Mouse (Mus musculus): Measurements from ENCODE around the gene Gm49333. TPM values are rescaled to one million over a fixed set of nuclear protein-coding genes. Genes with fewer than 3 reads are reported as not detected.

Gene Gm49333
- polyA plus RNA-seq, 1 experiment from 2014 or later: not detected

DNA sequence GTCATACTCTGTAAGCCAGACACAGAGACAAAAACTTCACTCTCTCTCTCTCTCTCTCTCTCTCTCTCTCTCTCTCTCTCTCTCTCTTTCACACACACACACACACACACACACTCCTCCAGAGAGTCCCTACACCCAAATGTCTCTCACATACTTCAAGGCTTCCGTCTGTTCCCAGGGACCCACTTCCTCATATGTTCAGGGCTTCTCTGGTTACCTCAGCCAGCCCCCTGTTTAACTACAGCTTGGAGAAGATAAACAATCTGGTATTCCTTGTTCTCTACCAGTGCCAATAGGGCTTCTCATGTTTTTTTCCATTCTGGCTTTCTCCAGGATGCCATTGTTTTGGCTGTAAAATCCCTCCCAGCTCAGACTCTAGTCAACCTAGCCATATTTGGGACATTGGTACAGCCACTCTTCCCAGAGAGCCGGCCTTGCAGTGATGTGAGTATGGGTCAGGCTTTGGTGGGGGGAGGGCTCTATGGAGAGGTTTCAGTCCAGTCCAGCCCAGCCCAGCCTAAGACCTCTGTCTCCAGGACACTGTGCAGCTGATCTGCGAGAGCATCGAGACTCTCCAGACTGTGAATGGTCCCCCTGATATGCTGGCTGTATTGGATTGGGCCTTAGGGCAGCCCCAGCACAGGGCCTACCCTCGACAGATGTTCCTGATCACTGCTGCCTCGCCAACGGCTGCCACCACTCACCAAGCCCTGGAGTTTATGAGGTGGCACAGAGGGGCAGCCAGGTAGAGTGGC, 14.5 kb upstream of the Gm49333 start:
- H3K9ac ChIP-seq (ENCODE audit: low read depth, low read length): no peak overlapping the region
- H3K4me2 ChIP-seq (replicated peaks; ENCODE audit: low read depth, low read length): no peak overlapping the region
- no peak overlapping the region for H3K4me3 ChIP-seq (ENCODE audit: low read length)
- H3K27me3 ChIP-seq (ENCODE audit: control insufficient read depth, insufficient read depth, low read length): peaks cover 21% of the 10 kb centered on the region
- H3K27ac ChIP-seq (ENCODE audit: low read depth, low read length): no peak overlapping the region
- no peak for ATAC-seq (ENCODE audit: low FRiP score, low TSS enrichment)
- no peaks in the 10 kb centered on the region for H3K36me3 ChIP-seq (ENCODE audit: control insufficient read depth, insufficient read depth, low read length)
- H3K9me3 ChIP-seq (ENCODE audit: control insufficient read depth, low read length): no peaks in the 10 kb centered on the region
- H3K4me1 ChIP-seq (ENCODE audit: control insufficient read depth, insufficient read depth, low read length): no peaks in the 10 kb centered on the region
- WGBS: 50% methylated on average over 7 of the region's 7 CpGs

DNA sequence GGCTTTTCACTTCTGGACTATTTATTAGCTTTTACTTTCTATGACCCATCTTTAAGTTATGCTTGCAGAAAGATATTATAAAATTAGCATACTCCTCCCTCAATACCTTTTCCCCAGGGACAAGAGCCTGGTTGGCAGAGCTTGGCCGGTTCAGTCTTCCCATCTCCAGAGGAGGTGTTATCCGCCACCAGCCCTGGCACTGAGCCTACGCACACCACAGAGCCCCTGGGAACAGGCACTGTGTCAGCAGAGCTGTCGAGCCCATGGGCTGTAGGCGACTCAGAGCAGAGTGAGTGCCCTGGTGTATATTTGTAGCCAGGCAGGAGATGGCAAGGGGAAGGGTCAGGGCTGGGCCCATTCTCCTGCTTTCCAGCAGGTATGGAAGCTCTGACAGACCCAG, 10.9 kb upstream of the Gm49333 start:
- WGBS: 82% methylated on average over 5 of the region's 5 CpGs
- H3K4me1 ChIP-seq (ENCODE audit: control insufficient read depth, insufficient read depth, low read length): no peaks in the 10 kb centered on the region
- H3K4me3 ChIP-seq (ENCODE audit: low read length): no peak overlapping the region
- H3K4me2 ChIP-seq (replicated peaks; ENCODE audit: low read depth, low read length): no peak overlapping the region
- no peak for ATAC-seq (ENCODE audit: low FRiP score, low TSS enrichment)
- no peaks in the 10 kb centered on the region for H3K9me3 ChIP-seq (ENCODE audit: control insufficient read depth, low read length)
- H3K9ac ChIP-seq (ENCODE audit: low read depth, low read length): no peak overlapping the region
- H3K27me3 ChIP-seq (ENCODE audit: control insufficient read depth, insufficient read depth, low read length): no peaks in the 10 kb centered on the region
- no peak overlapping the region for H3K27ac ChIP-seq (ENCODE audit: low read depth, low read length)
- peaks cover 17% of the 10 kb centered on the region; the same call in 1 of the 2 replicates for H3K36me3 ChIP-seq (ENCODE audit: control insufficient read depth, insufficient read depth, low read length)

DNA sequence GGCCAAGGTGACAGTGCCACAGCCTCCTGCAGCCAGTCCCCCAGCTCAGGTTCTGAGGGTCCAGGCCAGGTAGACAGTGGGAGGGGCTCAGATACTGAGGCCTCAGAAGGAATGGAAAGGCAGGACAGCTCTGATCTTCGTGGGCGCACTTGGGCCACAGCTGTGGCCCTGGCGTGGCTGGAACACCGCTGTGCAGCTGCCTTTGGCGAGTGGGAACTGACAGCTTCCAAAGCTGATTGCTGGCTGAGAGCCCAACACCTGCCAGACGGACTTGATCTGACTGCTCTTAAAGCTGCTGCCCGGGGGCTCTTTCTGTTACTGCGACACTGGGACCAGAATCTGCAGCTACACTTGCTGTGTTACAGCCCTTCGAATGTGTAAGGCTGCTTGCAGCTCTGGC, 6.7 kb upstream of the Gm49333 start:
- no peak overlapping the region for H3K9ac ChIP-seq (ENCODE audit: low read depth, low read length)
- H3K27ac ChIP-seq (ENCODE audit: low read depth, low read length): no peak overlapping the region
- ATAC-seq (ENCODE audit: low FRiP score, low TSS enrichment): no peak
- no peak overlapping the region for H3K4me3 ChIP-seq (ENCODE audit: low read length)
- H3K27me3 ChIP-seq (ENCODE audit: control insufficient read depth, insufficient read depth, low read length): no peaks in the 10 kb centered on the region
- 84% methylated on average over 9 of the region's 9 CpGs for WGBS
- H3K4me1 ChIP-seq (ENCODE audit: control insufficient read depth, insufficient read depth, low read length): no peaks in the 10 kb centered on the region
- peaks cover 40% of the 10 kb centered on the region; the same call in 1 of the 2 replicates for H3K36me3 ChIP-seq (ENCODE audit: control insufficient read depth, insufficient read depth, low read length)
- H3K4me2 ChIP-seq (replicated peaks; ENCODE audit: low read depth, low read length): no peak overlapping the region
- H3K9me3 ChIP-seq (ENCODE audit: control insufficient read depth, low read length): no peaks in the 10 kb centered on the region

DNA sequence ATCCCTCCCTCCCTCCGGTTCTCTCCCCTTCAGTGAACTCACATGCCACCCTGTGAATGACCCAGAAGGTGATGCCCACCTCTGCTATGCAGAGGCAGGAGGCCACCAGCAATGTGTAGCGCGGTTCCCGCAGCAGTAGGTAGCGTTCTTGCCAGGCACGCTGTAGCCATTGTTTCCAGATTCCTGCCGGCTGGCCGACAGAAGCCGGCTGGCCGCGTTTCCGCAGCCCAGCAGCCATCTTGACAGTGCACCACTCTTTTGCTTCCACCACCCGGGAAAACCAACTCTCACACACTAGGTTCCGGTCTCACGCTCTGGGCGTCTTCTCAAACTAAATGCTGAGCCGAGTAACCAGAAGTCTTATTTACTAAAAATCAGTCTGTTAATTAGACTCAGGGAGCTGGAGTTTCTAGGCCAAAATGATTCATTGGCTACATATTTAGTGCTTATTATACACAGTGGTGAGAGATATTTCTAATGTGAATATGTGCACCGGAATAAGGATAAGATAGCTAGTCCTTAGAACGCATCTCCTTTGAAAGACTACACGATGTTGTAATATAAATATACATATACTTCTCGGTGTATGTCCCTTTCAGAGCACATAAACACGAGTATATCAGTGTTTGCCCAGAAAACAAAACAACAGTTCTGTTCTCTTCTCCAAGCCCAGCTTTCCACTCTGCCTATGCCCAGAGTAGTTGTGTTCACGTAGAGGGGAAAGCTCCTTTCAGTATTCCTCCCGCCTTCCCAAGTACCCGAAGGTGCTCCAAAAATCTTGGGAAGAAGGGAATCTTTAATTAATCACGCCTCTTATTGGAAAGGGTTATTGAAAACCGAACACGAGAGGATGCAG, 681 bp upstream of the Gm49333 start:
- peak; percentile 63 for ATAC-seq (ENCODE audit: low FRiP score, low TSS enrichment)
- no peaks in the 10 kb centered on the region for H3K27me3 ChIP-seq (ENCODE audit: control insufficient read depth, insufficient read depth, low read length)
- H3K4me3 ChIP-seq (ENCODE audit: low read length): peak overlapping the region; percentile 71
- peak overlapping the region; percentile 84 for H3K9ac ChIP-seq (ENCODE audit: low read depth, low read length)
- no peaks in the 10 kb centered on the region for H3K9me3 ChIP-seq (ENCODE audit: control insufficient read depth, low read length)
- H3K27ac ChIP-seq (ENCODE audit: low read depth, low read length): peak overlapping the region; percentile 78
- peaks cover 21% of the 10 kb centered on the region; the same call in 1 of the 2 replicates for H3K36me3 ChIP-seq (ENCODE audit: control insufficient read depth, insufficient read depth, low read length)
- H3K4me2 ChIP-seq (replicated peaks; ENCODE audit: low read depth, low read length): peak overlapping the region; percentile 76
- H3K4me1 ChIP-seq (ENCODE audit: control insufficient read depth, insufficient read depth, low read length): peaks cover 5% of the 10 kb centered on the region; the same call in 1 of the 2 replicates
- under 1% methylated on average over 28 of the region's 28 CpGs for WGBS

DNA sequence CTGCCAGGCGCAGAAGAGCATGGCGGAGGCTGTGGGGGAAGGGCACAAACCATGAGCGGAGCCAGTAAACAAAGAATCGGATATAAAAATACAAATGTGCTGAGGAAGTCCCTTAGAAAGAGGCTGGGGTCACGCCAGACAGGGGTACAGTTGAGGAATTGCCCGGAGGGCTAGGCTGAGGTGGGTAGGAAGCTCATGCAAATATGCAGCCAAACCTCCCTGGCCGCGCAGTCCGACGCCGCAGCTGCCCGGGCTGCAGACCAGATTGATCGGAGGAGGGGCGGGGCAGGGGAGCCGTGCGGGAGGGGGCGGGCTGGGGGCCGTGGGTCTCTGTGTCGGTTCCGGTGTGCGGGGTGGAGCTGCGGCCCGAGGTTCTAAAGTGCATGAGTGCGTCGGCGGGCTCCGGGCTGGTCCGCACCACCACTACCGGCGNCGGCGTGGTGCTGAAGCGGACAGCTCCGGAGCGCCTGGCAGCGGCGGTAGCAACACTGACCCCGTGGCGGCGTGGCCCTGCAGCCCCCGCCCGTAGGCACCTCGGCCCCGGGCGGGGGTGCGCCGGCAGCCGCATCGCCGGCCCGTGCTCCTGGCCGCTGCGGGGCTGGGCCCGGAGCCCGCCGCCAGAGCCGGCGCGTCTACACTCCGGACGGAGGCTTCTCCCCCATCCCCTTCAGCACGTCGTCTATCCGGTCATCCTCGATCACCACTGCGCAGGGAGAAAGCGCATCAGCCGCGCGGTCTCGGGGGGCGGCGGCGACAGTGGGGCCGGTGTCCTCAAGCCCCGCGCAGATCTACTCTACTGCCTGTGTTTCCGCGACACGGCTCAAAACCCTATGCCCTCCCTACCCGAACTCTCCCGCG, 8.4 kb downstream of the Gm49333 start:
- Histone ChIP-seq H3K27me3 (ENCODE audit: control insufficient read depth, insufficient read depth, low read length) (peaks cover 29% of the 10 kb centered on the region), H3K4me3 (ENCODE audit: low read length) (peak overlapping the region; percentile 49), H3K9me3 (ENCODE audit: control insufficient read depth, low read length) (no peaks in the 10 kb centered on the region), H3K27ac (ENCODE audit: low read depth, low read length) (no peak overlapping the region), H3K9ac (ENCODE audit: low read depth, low read length) (peak overlapping the region; percentile 34; the same call in 1 of the 2 replicates), H3K4me2 (replicated peaks; ENCODE audit: low read depth, low read length) (peak overlapping the region; percentile 81), H3K4me1 (ENCODE audit: control insufficient read depth, insufficient read depth, low read length) (peaks cover 15% of the 10 kb centered on the region), H3K36me3 (ENCODE audit: control insufficient read depth, insufficient read depth, low read length) (no peaks in the 10 kb centered on the region)
- WGBS: 3% methylated on average over 73 of the region's 83 CpGs
- peak; percentile 51 for ATAC-seq (ENCODE audit: low FRiP score, low TSS enrichment)

DNA sequence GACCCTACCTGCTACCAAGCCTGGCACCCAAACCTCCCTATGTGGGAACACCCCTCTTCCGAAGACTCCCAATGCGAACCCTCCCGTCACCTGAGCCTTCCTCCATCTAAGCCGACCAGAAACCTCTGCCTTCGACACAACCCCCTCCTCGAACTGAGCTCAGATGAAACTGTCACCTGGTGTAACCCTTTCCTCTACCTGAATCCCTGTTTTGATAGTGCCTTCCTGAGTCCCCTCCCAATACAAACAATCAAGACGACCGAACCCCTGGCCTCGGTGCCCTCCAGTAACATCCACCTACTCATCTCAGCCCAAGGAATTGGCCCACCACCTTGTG, 9.0 kb downstream of the Gm49333 start:
- Histone ChIP-seq H3K4me3 (ENCODE audit: low read length) (peak overlapping the region; percentile 49), H3K27ac (ENCODE audit: low read depth, low read length) (no peak overlapping the region), H3K4me1 (ENCODE audit: control insufficient read depth, insufficient read depth, low read length) (peaks cover 15% of the 10 kb centered on the region), H3K27me3 (ENCODE audit: control insufficient read depth, insufficient read depth, low read length) (peaks cover 29% of the 10 kb centered on the region), H3K9me3 (ENCODE audit: control insufficient read depth, low read length) (no peaks in the 10 kb centered on the region), H3K9ac (ENCODE audit: low read depth, low read length) (no peak overlapping the region), H3K36me3 (ENCODE audit: control insufficient read depth, insufficient read depth, low read length) (no peaks in the 10 kb centered on the region), H3K4me2 (replicated peaks; ENCODE audit: low read depth, low read length) (peak overlapping the region; percentile 81)
- 0 out of 2 replicates have a peak, but pooled peaks have one; percentile 2 for ATAC-seq (ENCODE audit: low FRiP score, low TSS enrichment)
- under 1% methylated on average over 9 of the region's 9 CpGs for WGBS

DNA sequence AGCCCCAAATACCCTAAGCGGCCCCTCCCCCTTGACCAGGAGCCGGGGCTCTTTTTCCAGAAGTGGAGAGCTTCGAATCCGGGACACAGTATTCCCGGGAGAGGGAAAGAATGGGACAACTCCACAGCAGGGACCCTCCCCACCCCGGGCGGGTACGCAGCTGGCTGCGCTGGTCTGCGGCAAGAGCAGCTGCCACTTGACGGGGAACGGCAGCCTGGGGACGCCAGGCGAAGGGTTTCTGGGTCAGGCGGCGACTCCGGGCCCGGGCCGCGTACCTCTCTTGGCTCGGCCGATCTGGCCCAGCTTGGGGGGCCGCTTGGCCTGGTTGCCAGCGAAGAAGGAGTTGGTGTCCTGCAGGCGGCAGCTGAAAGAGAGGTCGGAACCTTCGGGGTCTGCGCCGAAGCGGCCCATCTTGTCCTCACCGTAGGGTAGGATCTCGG, 9.4 kb downstream of the Gm49333 start:
- WGBS: under 1% methylated on average over 32 of the region's 32 CpGs
- Histone ChIP-seq H3K4me1 (ENCODE audit: control insufficient read depth, insufficient read depth, low read length) (peaks cover 15% of the 10 kb centered on the region), H3K27me3 (ENCODE audit: control insufficient read depth, insufficient read depth, low read length) (peaks cover 29% of the 10 kb centered on the region), H3K27ac (ENCODE audit: low read depth, low read length) (no peak overlapping the region), H3K4me2 (replicated peaks; ENCODE audit: low read depth, low read length) (peak overlapping the region; percentile 81), H3K9me3 (ENCODE audit: control insufficient read depth, low read length) (no peaks in the 10 kb centered on the region), H3K9ac (ENCODE audit: low read depth, low read length) (peak overlapping the region; percentile 73), H3K36me3 (ENCODE audit: control insufficient read depth, insufficient read depth, low read length) (no peaks in the 10 kb centered on the region), H3K4me3 (ENCODE audit: low read length) (peak overlapping the region; percentile 49)
- 0 out of 2 replicates have a peak, but pooled peaks have one; percentile 2 for ATAC-seq (ENCODE audit: low FRiP score, low TSS enrichment)

DNA sequence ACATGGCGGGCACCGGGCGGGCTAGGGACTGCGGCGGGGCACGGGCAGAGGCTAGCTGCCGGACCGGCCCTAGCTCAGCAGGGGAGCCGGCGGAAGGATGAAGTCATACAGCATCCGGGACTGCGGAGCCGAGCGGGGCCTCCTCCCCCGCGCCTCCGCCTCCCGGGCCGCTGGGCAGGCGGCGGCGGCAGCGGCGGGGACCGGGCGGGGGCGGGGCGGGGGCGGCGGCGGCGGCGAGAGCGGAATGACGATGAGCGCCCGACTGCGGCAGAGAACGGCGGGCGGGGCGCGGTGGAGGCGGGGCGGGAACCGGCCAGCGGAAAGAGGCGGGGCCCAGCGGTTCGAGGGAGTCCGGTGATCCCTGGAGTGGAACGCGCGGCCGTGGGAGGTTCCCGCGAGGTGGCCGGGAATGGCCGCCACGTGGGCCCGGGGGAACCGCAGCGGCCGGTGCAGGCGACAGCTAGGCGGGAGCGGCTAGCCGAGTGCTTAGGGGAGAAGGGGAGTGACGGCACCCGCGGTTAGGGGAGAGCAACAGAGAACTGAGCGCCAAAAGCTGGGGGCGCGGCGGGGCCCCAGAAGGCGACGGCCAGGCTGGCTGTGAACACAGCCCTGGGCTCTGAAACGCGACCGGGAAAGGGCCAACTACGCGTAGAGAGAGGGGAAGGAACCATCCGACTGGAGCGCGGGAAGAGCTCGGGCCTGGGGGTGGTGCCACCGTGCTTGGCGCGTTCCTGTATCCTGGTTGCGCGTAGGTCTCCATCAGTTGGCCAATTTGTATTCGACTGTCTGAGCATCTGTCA, 10.0 kb downstream of the Gm49333 start, which contains the start of gene Camk2n2:
TSS of gene Camk2n2 (minus strand) at position 97 of the 800 bp plus-strand sequence.
- peak within 1 kb of the TSS; percentile 34 for H3K27ac ChIP-seq (ENCODE audit: low read depth, low read length)
- peak within 1 kb of the TSS; percentile 81 for H3K4me2 ChIP-seq (replicated peaks; ENCODE audit: low read depth, low read length)
- peaks cover 15% of the 10 kb centered on the region for H3K4me1 ChIP-seq (ENCODE audit: control insufficient read depth, insufficient read depth, low read length)
- peaks cover 29% of the 10 kb centered on the region for H3K27me3 ChIP-seq (ENCODE audit: control insufficient read depth, insufficient read depth, low read length)
- H3K36me3 ChIP-seq (ENCODE audit: control insufficient read depth, insufficient read depth, low read length): no peaks in the 10 kb centered on the region
- H3K4me3 ChIP-seq (ENCODE audit: low read length): peak within 1 kb of the TSS; percentile 49
- ATAC-seq (ENCODE audit: low FRiP score, low TSS enrichment): peak; percentile 63
- H3K9me3 ChIP-seq (ENCODE audit: control insufficient read depth, low read length): no peaks in the 10 kb centered on the region
- under 1% methylated on average over 79 of the region's 92 CpGs for WGBS
- peak within 1 kb of the TSS; percentile 73 for H3K9ac ChIP-seq (ENCODE audit: low read depth, low read length)

Measured in kidney, embryonic 14.5 days (tissue).